Mouse (Mus musculus): ENCODE data around the gene Carns1. TPM values are rescaled to one million over a fixed set of nuclear protein-coding genes. Genes with fewer than 3 reads are reported as not detected.
A peak's percentile ranks its signal among the peaks of the same experiment; 100 is the strongest.

Gene Carns1
- 10 to 100 TPM; 29.4 to 33.7 TPM for total RNA-seq (2021)

DNA sequence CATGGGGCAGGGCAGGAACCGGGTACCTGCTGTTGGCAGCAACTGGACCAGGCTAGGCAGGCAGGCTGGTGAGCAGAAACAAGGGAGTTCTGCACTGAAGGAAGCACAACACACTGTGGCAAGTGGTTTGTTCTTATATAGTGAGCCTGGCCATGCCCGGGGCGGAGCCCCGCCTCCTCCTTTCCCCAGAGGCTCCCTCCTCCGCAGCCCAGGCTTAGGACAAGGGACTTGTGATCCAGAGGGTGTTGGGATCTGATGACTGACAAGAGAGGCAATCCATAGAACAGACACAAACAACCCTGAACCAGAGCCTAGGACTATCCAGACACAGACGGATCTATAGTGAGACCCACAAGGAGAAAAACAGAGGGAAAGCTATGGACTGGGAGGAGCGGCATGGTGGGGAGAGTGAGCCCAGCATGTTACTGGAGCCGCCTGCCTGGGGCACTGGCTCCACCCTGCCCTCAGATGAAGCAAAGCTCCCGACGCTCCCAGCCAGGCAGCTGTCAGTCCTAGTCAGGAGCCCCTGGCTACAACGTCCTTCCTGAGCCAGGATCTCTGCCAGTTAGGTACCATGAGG is at the start of gene Carns1:
TSS of gene Carns1 (minus strand) at position 112 of the 580 bp plus-strand sequence.
- intact Hi-C loops (cut with DNase I): no loop called here
- DNase-seq: peak in 1 of 2 experiments; percentile 61

DNA sequence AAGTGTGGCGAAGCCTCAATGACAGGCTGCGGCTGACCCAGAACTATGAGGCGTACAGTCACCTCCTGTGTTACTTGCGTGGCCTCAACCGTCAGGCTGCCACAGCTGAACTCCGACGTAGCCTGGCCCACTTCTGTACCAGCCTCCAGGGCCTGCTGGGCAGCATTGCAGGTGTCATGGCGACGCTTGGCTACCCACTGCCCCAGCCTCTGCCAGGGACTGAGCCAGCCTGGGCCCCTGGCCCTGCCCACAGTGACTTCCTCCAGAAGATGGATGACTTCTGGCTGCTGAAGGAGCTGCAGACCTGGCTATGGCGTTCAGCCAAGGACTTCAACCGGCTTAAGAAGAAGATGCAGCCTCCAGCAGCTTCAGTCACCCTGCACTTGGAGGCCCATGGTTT is 46.9 kb upstream of the Carns1 start:
- intact Hi-C loops (cut with DNase I): no loop called here

DNA sequence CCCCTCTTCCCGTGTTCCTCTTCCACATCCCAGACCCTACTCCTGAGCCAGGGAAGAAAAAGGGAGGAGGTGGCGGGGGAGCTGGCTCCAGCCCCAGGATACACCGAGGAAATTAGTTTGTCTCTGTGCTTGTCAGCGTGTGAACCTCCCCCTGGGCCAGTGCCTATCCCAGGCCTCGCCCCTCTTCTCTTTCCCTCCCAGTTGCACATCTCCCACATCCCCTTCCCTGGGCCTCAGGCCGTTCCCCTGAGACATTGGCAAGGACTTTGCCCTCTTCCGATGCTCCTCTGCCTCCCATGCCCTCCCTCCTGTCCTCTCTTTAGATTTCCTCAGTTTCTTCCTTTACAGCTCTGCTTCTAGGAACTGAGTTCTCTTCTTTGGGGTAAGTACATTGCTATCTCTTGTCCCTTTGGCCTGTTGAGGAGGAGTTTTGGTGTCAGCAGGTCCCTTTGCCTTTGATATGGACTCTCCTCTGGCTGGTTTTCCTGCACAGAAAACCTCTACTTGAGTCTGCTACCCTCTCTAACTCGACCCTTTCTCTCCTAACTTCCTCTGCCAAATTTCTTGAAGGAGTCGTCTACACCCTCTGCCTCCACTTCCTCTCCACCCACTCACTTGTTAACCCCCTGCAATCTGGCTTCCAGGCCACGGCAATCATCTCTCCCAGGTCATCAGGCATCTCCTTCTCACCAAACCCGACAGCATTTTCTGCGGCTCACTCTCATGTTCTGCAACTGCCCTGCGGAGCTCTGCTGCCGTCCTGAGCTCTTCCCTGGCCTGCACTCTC is 45.9 kb upstream of the Carns1 start:
- intact Hi-C loops (cut with DNase I): no loop called here

More for the DNA sequence above, 46.9 kb upstream of the Carns1 start:
- no peak for DNase-seq

DNA sequence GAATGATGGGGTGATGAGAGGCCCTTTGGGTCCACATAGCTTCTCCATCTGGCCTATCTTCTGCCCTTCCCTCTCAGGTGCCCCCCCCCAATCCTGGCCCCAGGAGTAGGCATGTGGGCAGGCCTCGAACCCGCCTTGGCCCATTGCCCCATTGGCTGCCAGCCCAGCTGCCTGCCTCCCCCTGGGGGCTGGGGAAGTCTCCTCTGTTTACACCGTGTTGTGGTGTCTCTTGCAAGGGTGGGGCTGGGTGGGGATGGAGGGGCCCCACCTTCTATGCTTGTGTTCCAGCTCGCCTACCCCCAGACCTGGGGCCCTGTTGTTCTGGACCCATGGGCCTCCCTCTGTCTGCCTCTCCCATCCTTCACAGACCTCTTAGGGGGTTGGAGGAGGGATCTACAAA is 45.1 kb upstream of the Carns1 start:
- no peak for DNase-seq
- intact Hi-C loops (cut with DNase I): no loop called here

More for the DNA sequence above, 45.9 kb upstream of the Carns1 start:
- DNase-seq: no peak

DNA sequence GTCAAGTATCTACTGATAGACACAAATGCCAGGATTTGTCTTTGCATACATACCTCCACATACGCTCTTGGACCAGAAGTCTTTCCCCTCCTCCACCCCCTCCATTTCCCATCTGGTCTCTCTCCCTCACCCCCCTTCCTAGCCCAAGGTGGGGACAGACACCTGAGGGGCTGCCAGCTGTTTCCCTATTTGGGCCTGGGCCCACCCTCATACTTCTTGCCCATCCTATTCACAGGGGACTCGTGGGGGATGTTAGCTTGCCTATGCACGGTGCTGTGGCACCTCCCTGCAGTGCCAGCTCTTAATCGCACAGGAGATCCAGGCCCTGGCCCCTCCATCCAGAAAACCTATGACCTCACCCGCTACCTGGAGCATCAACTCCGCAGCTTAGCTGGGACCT is 44.7 kb upstream of the Carns1 start:
- intact Hi-C loops (cut with DNase I): no loop called here

DNA sequence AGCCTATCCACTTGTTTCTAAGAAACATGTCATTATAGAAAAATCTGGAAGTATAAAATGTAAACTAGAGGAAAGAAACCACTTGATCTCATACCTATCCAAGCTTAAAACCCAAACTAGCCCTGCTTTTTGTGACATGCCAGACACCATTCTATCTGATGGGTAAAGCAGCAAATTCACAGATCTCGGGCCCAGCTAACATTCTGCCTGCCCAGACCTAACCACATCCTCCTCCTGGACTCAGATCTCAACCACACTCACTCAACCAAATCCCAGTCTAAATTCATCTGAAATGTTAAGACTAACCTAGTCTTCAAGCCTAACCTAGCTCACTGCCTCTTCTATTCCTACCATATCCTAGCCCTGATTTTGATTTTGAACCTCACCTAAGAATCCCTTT is 43.5 kb upstream of the Carns1 start:
- DNase-seq: no peak
- intact Hi-C loops (cut with DNase I): no loop called here

More for the DNA sequence above, 44.7 kb upstream of the Carns1 start:
- no peak for DNase-seq

DNA sequence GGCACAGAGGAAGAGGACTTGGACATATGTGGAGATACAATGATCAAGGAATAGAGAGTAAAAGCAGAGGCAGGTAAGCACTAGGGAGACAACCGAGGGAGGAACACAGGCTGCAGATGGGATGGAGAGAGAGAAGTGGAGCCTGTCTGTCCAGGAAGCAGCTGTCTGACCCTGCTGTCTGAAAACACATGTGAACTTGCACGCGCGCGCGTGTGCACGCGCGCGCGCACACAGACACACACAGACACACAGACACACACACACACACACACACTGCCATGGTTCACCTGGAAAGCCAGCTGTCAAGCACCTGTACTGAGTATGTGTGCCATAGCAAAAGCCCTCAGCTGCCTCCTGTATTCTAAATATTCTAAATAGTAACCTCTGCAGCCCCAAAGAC is 43.0 kb upstream of the Carns1 start:
- no peak for DNase-seq
- intact Hi-C loops (cut with DNase I): no loop called here

DNA sequence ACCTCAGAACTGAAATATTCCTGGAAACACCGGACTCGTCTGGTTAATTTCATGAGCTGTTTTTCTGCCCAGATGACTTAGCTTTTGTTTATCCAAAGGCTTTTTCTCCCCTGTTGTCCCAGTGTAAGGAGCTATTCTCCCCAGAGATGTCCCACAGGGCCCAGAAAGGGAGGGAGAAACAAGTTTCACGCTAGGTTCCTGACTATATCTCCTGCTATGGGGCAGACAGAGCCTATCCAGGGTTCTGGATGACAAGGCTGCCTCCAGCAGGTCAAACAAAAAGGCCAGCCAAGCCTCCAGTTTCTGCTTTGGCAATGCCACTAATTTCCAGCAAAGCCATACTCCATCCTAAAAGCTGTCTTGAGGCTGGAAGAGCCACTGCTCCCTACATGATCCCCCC is 42.6 kb upstream of the Carns1 start:
- intact Hi-C loops (cut with DNase I): no loop called here
- DNase-seq: no peak

DNA sequence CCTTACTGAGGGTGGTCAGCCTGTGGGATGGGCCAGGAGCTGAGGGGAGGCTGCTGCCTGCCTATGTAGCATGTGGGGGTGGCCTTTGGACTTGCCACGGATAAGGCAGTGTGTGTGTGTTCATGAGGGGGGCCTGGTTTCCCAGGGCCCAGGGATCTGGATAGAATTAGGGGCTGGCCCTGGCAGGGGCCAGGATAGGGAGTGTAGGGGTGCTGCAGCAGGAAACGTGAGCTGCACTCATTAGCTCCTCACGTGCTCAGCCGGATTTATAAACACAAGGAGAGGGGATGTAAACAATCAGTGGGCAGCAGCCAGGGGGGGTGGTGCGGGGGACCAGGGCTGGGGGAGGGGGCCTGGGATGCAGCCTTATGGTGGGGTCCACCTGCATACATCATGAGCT is 41.9 kb upstream of the Carns1 start:
- DNase-seq: no peak
- intact Hi-C loops (cut with DNase I): no loop called here

DNA sequence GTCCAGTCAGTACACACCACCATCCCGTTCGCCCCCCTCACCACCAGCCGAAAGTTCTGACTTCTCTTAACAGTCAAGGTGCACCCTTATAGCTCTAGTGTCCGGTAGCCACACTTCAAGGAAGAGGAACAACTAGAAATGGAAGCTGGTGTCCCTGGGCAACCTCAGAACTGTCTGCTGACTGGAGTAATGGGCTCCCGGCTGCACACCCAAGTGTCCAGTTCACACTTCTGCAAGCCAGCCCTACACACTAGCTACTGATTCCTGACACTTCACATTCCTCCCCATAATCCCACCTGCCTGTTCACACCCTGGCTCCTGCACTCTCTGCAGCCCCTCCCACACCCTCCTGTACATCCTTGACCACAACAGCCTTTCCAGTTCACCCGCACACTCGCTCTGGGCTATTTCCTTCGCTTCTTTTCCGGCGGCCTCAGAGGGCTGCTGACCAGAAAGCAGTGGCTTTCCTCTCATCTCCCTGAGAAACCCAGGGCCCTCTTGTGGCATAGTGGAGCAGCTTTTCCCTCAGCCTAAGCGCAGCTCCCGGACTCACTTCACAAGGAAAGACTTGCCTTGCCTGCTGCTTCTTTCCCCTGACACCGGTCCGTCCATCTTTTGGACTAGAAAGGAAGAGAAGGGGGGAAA is 40.9 kb upstream of the Carns1 start:
- peak; percentile 45 to 51 for DNase-seq
- intact Hi-C loops (cut with DNase I): no loop called here

DNA sequence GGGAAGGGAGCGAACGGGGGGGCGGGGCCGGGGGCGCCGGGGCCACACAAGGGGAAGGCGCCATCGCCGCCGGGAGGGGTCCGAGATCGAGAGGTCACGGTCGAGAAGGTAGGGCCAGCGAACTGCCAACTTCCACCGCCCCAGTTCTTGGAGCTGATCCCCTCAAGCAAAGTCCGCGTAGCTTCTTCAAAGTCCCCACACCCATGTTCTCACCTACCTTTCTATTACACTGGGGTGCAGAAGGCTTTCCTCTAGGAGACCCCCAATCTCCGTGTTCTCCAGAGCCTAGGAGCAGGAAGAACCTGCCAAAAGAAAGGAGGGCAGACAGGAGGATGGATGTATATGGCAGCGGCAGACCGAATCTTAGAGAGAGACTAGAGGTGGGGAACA is 40.2 kb upstream of the Carns1 start:
- intact Hi-C loops (cut with DNase I): no loop called here
- DNase-seq: no peak

DNA sequence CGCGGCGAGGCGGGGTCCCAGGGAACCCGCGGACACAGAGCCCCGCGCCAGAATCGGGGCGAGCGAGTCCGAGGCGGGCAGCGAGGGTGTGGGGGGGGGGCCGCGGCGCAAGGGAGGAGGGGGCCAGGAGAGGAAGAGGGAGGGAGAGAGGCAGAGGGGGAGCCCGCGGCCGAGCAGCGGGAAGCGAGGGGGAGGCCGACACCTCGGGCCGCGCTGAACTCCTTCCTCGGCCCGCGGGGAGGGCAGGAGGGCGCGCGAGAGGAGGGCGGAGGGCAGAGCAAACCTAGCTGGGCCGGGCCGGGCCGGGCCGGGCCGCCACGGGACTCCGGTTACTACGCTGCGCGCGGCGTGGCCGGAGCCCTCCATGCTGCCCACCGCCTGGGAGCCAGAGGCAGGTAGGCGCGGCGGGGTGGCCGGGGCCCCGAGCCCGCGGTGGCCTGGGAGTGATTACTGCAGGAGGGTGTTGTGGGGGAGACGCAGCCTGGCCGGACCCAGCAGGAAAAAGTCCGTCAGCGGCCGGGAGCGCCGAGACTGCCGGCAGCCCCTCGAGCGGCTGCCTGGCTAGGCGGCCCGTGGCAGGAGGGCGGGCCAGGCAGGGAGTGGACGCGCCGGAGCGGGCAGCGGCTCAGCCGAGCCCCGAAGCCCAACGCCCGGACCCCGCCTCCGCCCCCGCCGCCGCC is 39.6 kb upstream of the Carns1 start:
- DNase-seq: peak; percentile 42 to 53
- intact Hi-C loops (cut with DNase I): no loop called here

DNA sequence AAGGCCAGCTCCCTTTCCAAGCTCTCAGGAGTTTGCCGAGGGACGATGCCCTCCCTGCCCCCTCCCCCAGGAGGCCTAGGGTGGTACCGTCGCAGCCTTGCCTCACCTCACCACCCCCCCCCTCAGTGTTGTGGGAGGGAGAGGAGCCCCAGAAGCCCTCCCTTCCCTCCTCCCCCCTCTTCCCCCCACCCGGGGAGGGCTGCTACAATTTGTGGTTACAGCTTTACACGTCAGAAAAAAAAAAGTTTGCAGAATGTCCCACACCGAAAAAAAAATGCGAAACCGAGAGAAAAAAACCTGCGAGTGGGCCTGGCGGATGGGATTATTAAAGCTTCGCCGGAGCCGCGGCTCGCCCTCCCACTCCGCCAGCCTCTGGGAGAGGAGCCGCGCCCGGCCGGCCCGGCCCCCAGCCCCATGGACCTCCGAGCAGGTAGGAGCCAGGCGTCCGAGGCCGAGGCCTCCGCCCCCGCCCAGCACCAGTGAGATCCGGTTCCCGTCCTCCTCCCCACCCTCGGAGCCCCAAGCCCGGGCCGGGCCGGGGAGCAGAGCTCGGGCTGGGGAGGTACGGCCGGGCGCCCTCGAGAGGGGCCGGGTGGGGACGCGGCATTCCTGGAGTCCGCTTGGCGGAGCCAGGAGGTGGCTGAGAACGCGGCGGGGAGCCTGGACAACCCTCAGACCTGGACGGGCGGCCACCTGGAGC is 38.9 kb upstream of the Carns1 start, which contains the start of the genes Clcf1 and AC109138.7:
TSS of gene Clcf1 (plus strand) at position 168 of the 700 bp plus-strand sequence.
TSS of gene AC109138.7 (plus strand) at position 287 of the 700 bp plus-strand sequence.
- peak; percentile 51 to 69 for DNase-seq
- intact Hi-C loops (cut with DNase I): no loop called here

DNA sequence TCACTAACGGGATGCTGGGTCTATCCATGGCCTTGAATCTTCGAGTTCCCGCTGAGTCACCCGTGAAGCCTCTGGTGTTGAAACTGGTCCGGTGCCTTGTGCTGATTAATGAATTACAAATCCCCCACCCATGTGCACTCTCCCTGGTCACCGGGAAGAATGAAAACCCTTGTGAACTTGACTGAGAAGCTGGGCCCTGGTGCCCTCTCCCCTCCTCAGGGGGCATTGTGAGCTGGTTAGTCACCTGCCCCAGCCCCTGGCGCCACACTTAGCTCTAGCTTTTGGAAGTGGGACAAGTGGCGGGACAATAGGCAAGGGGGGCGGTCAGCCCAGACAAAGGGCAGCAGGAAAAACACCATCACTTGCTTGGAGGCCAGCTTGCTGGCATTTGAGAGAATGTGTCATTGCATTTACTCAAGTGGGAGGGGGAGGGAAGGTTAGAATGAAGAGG is 38.3 kb upstream of the Carns1 start:
- intact Hi-C loops (cut with DNase I): no loop called here
- no peak for DNase-seq

DNA sequence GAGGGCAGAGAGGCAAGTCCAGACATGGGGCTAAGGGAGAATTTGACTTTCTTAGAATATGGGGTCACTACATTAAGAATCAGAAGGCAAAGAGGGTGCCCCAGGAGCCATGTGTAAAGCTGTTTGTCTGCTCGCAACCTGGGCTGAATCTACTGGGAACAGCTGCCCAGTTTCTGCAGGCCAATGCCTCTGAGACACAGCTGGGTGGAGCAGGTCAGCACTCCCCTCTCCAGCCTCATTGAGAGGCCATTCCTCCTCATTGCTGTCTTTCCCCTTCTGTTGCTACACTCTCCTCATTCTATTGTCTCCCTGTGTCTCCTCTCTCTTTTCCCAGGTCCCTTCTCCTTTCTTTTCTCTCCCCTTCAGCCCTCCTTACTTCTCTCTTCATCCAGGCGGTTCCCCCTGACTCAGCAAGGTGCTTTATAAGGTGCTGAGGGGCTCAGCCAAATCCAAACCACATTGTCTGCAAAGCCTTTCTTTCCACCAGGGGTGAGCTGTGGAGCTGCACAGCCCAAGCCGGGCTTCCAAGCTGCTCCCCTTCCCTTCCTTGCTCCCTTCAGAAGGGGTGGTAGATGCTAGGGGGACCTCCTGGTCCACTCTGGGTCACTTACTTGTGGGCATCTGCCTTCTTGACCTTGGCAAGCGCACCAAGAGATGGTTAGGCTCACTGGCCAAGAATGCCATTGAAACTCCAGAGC is 36.8 kb upstream of the Carns1 start:
- intact Hi-C loops (cut with DNase I): no loop called here
- DNase-seq: no peak

DNA sequence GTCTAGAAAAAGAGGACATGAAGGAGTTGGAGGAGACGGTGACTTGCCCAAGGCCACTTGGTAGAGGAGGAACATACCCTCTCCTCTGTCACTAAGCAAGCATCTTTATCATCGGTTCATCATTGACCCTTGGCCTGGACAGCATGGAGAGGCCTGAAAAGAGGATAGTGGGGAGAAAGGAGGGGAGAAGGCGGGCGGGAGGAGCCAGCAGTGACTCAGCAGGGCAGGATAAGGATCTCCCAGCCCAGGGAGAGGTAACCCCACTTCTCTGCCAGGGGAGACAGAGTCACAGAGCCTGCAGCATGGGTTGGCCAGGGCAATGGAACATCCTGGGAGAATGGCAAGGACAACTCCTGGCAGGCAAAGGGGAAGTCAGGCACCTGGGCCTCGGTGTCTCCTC is 33.3 kb upstream of the Carns1 start:
- intact Hi-C loops (cut with DNase I): loop anchor here (5.0 kb wide), 2 partner anchors 34 to 99 kb away; partner anchors contain the start of gene Grk2
- no peak for DNase-seq

DNA sequence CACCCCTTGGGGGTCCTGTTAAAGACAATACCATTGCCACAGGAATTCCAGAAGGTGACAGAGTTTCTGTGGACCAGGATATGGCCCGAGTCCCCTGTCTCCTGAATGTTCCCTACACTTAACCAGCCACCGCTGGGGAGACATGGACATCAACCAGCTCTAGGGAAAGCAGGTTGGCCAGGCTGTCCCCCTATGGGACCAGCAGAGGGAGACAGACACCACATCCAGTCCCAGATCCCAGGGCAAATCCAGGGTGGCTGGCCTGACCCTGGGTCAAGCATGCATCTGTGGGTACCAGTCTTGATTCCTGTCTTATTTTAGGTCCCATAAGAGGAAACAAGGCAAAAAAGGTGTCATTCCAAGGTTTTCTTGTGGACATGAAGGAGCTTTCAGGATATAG is 31.7 kb upstream of the Carns1 start:
- peak; percentile 70 to 77 for DNase-seq
- intact Hi-C loops (cut with DNase I): loop anchor here (1.0 to 5.0 kb wide), 4 partner anchors 21 to 100 kb away; partner anchors contain the start of gene Grk2

DNA sequence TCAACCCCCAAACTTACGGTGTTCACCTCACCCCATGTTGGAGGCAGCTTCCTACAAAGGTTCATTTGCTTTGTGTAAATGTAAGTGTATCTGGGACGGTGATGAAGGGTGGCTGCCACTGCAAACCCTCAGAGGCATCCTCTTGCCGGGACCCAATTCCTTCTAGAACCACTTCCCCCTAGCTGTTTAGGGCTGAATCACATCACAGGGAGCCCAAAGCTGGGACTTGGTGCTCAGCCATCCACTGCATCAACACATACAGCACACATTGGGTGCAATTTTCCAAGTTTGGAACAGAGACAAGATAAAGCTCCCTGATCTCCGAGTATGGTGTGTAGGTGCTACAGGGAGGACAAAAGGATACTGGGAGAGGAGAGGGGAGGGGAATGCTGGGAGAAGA is 29.6 kb upstream of the Carns1 start:
- DNase-seq: no peak
- intact Hi-C loops (cut with DNase I): loop anchor here (5.0 kb wide), 2 partner anchors 37 to 102 kb away; partner anchors contain the start of gene Grk2

DNA sequence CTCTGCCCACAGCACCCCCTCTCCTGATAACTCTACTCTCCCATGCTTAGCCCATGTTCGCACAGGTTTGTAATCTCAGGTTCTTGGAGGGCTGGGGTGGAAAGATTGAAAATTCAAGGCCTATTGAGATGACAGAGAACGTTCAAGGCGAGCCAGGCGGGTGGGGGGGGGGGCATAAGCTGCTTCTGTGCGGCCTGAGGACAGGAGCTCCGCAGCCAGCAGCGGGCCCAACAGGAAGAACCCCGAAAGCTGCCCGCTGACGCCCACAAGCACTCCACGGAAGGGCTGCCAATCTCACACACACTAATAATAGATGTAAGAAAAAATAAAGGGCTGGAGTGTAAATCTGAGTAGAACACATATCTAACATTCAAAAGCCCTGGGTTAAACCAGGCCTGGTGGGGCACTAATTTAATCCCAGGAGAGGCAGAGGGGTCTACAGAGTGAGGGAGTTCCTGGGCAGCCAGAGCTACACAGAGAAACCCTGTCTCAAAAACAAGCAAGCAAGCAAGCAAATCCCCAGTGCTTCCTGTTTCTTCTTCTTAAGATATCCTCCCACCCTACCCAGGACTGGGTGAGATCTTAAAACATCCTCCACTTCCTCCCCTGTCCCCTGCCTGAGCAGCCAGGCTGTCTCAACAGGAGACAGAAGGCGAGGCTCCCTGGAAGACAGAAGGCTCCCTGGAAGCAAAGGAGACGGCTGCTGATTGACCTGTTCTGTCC is 28.5 kb upstream of the Carns1 start:
- intact Hi-C loops (cut with DNase I): loop anchor here (2.0 kb wide), 1 partner anchor 105 kb away; the partner anchor contains the start of gene Pitpnm1
- DNase-seq: no peak
